Mouse (Mus musculus) activated CD4-positive, CD25-positive, alpha-beta regulatory T cell (primary cell): ENCODE results near the gene Cnot4. TPM values are rescaled to one million over a fixed set of nuclear protein-coding genes. Genes with fewer than 3 reads are reported as not detected.

Experiments
- polyA plus RNA-seq, 2 experiments: library from polyadenylated mRNA; unstranded; fragments of 100-300 nt; shearing (Covaris generic); gene quantifications; one replicate each; pipeline ENCODE4 v1.2.1; 2017

Cnot4 gene
- polyA plus RNA-seq = 10 to 100 TPM; 35.4 to 43.8 TPM

DNA sequence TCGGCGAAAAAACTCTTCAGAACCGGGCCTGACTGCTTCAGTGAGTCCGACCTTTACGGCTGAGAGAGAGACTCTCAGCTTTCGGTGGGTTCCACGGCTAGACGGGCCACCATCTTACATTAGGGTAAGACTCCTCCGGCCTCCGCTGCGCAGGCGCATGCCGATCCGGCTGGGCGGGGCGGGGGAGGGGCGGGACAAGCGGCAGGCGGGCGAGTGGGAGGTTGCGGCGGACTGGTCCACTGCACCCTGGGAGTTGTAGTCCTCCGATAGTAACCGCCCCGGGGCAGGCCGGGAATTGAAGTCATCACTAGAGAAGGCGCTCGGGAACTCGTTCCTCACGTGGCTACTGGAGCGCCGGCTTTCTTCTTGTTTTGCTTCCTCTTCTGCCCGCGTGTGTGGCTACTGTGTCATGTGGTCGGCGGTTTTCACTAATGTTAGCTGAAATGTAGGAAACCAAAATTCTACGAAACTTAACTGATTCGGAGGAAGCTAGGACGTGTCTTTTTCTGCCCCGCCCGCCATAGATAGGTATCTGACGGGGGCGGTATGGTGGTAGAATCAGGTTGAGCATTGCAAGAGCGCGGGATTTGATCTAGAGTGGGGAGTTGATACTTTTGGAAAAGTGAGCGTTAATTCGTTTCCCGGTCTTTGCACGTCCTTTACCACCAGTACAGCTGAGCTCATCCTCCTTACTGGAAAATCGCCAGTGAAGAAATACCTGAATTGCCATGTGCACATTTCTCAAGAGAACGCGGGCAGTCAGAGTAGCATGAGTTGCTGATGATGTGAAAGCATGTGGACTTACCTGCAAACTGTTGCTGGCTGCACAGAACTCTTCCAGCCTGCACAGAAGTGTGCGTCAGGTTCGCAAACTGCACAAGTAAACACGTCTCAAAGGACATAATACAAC, at the start of gene Cnot4:
Gene Cnot4 (minus strand): TSS at position 146 of the 910 bp plus-strand sequence.

DNA sequence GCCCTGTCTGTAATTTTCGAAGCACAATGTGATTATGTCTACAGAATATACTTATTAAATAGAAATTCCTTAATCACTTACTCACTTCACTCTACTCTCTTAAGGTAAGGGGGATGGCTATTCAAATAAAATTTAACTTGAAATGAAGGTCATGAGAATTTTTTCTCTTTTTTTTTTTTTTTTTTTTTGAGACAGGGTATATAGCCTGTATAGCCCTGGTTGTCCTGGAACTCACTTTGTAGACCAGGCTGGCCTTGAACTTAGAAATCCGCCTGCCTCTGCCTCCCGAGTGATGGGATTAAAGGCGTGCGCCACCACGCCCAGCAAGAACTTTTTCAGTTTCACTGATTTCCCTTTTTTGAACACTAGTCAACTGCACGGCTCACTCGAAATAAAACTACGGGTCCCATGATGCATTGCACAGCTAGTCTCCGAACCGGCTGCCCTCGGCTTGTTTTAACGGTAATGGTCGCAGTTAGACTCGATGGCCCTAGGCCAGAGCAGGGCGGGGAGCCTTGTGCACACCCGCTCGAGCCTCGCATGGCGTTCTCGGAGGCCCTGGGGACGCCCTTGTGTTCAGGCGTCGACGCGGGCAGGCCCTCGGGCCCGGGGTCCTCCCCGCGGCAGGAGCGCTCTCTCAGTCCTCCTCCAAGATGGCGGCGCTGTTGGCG, 43.6 kb upstream of the Cnot4 start, which contains the start of gene Nup205:
Gene Nup205 (plus strand): TSS at position 443 of the 671 bp plus-strand sequence.

GRCm38 (mm10) chr6:34988081-34988761, 145.3 kb downstream of the Cnot4 start, which contains the start of gene Slc23a4:
Gene Slc23a4 (minus strand): TSS chr6:34988404.

Other genes starting within 250 kb of the Cnot4 start
- gene Wdr91, start 222.8 kb downstream of the Cnot4 start, polyA plus RNA-seq = 10 to 100 TPM; 17.8 to 18.6 TPM
- gene Stra8, start 213.6 kb downstream of the Cnot4 start, polyA plus RNA-seq = not detected
- under 1 TPM in 1 of 2 experiments, not detected in 1; 0.23 TPM for gene Slc23a4, start 145.3 kb downstream of the Cnot4 start, polyA plus RNA-seq
- 10 to 100 TPM; 23.2 to 25.2 TPM for gene Nup205, start 43.7 kb upstream of the Cnot4 start, polyA plus RNA-seq
- gene Slc13a4, start 174.4 kb upstream of the Cnot4 start, polyA plus RNA-seq = under 1 TPM; 0.07 to 0.39 TPM
- gene Fam180a, start 192.4 kb upstream of the Cnot4 start, polyA plus RNA-seq = not detected